Mouse (Mus musculus): ENCODE data around the gene Erv3.

The Erv3 gene

DNA sequence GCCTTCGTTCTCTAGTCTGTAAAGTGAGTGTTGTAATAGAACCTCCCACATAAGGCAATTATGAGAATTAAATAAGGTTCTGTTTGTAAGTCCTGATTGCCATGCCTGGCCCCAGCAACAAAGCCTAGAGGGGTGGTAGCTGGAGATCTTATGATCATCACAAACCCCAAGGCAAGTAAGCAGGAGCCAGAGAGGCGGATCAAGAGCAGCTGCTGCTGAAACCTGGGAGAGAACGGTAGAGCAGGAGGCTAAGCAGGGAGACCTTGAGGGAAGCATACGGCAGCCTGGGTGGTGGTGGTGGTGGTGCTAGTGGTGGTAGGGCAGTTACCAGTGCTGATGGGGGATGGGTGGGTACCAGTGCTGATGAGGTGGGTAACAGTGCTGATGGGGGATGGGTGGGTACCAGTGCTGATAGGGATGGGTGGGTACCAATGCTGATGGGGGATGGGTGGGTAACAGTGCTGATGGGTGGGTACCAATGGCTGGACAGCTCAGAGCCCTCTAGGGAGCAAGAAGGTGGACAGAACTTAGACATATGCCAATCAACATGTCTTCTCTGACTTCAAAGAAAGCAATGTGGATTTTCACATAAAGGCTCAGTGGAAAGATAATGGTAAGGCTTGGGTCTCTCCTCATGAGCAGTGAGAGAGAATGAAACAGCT lies 32.4 kb downstream of the Erv3 start:
- in situ Hi-C loops (cut with MboI, MseI) = loop anchor here (5.0 to 25.0 kb wide), 3 partner anchors 55 to 860 kb away; partner anchors contain the start of gene Shld1

DNA sequence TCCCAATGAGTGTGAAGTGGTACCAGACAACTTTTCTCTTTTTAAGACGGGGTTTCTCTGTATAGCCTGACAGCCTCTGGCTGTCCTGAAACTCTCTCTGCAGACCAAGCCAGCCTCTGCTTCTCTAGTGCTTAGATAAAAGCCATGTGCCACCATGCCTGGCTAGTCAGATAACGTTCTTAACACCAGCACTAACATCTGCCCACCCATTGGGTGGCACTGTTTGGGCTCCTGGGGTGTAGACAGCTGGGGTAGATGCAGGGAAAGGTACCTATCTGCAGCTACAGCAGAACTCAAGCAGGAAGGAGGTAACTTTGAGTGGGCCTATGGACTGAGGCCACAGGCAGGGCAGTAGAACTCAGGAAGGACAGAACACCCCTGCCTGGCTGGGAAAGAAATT lies 34.0 kb downstream of the Erv3 start:
- in situ Hi-C loops (cut with MboI, MseI) = loop anchor here (5.0 to 25.0 kb wide), 3 partner anchors 57 to 862 kb away; partner anchors contain the start of gene Shld1

DNA sequence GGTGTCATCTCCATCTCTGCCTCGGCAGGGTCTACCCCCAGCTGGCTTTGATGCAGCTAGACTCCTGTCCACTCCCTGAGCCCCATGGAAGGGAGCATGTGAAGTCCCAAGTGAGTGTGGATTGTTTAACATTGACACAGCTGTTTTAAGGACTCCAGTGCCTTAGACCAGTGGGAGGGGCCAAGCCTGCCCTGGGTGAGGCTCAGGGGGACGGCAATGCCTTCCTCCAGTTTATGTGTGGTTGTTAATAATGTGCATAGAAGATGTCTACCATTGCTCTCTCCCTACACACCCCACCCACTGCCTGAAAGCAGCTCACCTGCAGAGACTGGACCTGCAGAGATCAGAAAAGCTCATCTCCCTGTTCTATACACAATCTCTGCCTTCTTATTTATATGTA lies 35.6 kb downstream of the Erv3 start:
- in situ Hi-C loops (cut with MboI, MseI) = loop anchor here (5.0 to 10.0 kb wide), 2 partner anchors 113 to 311 kb away; no protein-coding TSS in a partner anchor

DNA sequence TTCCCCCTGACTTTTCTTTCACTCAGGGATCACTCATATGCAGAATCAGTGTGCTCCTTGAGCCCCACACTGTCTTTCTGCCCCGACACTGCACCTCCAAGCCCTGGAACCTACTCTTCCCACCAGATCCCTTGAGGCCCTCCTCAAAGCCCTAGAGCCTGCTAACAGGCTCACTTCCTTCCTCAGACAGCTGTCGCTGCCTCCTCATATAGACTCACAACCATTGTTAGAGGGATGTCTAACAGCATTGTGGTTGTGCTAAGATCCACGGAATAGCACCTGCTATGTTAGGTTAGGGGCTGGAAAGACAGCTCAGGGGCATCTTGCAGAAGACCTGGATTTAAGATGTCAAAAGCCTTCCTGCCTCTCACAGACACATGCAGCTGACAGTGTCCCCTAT lies 37.1 kb downstream of the Erv3 start:
- in situ Hi-C loops (cut with MboI, MseI) = loop anchor here (5.0 to 10.0 kb wide), 2 partner anchors 115 to 312 kb away; no protein-coding TSS in a partner anchor

DNA sequence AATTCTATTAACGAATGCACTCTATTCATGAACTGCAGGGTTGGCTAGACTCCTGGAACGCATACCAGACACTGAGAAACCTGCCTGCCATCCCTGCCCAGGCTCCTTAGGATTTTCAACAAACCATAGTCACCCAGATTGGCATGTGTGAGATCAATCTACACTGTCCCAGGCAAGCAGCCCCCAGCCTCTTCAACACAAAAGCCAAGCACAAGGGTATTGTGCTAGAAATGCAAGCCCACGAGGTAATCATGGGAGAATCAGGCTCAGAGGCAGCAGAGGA lies 37.9 kb downstream of the Erv3 start:
- in situ Hi-C loops (cut with MboI, MseI) = loop anchor here (5.0 to 10.0 kb wide), 2 partner anchors 116 to 313 kb away; no protein-coding TSS in a partner anchor

DNA sequence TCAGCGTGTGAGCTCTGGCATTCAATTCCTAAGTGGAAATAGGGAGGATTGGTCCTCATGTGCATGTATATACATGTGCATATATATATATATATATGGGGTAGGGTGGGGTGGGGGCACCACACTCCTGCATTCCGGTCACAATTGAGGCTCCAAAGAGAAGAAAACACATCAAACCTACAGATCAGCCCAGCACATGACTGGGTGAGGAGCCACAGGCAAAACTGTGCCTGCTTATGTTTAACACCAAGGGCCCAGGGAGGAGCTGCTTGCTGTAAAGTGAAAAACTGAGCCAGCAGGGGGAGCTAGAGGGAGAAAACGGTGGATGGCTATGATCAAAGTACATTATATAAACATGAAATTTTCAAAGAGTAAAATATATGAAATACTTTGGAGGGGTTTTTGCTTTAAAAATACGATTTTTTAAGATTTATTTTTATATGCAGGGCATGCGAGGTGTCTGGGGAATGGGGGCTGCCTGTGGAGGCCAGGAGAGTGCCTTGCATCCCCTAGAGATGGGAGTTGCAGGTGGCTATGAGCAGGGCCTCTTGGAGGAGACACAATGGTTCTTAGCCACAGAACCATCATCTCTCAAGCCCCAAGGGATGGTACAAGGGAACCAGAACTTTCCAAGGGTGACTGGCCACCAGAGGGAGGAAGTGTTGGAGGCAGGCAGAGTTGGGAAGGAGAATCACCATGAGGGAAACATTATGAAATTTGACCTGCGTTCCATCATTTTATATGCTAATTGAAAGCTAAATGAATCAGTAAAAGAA lies 38.4 kb downstream of the Erv3 start:
- in situ Hi-C loops (cut with MboI, MseI) = loop anchor here (5.0 to 10.0 kb wide), 2 partner anchors 116 to 314 kb away; no protein-coding TSS in a partner anchor

DNA sequence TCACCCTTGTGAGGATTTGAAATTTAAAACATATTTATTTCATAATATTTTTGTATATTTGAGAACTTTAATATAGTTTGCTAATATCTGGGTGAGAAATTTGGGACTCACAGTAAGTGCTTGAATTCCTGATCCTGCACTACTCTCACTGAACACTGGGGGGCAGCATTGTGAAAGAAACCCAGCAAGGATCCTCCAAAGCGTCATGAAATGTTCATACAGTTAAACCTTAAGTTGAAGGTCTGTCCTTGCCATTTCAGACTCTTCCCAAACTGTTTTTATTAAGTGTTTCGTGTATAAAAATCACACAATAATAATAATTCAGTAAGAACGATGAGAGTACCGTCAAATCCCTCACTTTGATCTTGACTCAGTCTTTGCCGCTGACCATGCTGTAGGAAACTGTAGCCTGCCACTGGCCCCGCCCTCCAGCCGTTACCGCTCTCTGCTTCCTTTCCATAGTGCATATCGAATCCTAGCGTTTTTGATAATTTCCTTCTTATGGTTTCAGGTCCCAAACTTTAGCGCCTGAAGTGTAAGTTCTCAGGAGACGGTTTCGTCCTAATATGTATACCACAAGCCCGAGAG lies 39.4 kb downstream of the Erv3 start:
- in situ Hi-C loops (cut with MboI, MseI) = loop anchor here (5.0 to 10.0 kb wide), 2 partner anchors 117 to 315 kb away; no protein-coding TSS in a partner anchor

DNA sequence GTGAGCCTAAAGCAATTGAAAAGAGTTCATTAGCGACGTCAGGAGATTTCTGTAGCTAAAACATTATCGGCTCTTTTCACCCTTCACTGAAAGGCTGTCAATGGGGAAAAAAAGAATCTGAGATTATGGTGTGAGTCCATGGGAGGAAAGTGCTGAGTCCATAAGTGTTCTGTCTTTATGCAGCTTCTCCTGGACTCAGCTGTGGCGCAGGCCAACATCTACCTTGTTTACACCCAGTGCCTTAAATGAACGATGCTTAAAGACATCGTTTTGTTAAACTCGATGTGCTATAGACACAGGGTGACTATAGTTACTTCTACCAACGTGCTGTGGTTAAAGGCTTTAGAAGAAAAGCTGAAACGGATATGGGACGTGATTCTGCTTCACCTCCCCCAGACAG lies 45.2 kb downstream of the Erv3 start:
- in situ Hi-C loops (cut with MboI, MseI) = loop anchor here (5.0 kb wide), 1 partner anchor 267 kb away; no protein-coding TSS in a partner anchor

DNA sequence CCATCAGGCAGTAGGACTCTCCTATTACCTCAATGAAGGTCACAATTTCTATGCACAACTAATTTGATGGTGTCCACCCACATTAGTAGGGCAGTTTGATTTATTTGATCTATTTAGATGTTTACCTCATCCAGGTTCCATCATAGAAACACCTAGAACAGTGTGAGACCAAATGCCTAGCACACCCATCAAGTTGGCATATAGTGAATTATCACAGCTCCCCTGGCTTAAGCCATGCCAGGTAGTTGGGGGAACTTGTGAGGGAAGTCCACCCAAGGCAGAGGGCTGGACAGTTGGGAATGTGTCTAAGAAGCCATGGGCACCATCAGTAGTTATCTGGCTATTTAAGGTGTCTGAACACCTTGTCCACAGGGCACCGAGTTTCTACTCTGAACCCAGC lies 46.1 kb downstream of the Erv3 start:
- in situ Hi-C loops (cut with MboI, MseI) = loop anchor here (5.0 kb wide), 1 partner anchor 266 kb away; no protein-coding TSS in a partner anchor

DNA sequence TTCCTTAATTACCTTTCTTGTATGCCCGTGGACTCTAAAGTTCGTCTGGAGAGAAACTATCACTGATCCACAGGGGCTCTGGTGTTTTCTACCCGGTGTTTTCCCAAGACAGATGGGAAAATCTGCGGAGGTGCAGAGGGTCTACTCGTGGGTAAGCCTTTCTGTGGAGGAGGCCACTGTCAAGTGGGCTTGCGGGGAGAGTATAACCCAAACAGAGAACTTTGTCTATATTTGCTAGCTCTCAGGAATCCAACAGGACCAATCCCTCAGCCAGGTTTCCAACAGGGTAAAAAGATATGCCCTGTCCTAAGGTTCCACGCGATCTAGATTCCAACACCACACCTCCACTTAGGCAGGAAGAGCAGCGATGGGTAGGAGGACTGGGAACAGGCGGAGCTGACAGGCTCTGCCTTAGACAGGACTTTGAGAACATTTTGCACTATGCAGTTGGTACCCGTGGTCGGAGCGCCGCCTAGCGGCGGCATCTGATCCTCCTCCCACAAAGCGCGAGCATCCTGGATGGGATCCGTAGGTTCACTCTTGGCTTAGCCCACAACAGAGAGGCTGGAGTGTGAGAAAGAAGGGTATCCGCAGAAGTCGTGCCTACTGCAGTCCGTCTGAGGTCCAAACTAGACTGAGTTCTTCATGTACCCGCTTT lies 46.9 kb downstream of the Erv3 start:
- in situ Hi-C loops (cut with MboI, MseI) = loop anchor here (5.0 kb wide), 1 partner anchor 265 kb away; no protein-coding TSS in a partner anchor

DNA sequence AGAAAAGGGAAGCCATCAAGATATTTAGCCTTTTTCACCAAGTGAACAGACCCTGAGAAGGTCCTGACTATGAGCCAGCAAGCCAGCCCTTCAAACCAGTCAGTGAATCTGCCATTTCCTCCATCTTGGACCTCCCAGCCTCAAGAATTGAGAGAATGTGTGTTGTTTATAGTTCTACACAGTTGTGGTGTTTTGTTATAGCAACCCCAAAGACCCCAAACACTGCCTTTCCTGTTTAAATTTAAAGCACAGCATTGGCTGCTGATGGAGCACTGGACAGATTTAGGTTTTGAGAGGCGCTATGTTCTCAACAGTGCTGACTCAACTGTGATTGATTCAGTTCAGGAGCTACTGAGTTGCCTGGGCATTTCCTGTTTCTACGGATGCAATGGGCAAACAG lies 47.9 kb downstream of the Erv3 start:
- in situ Hi-C loops (cut with MboI, MseI) = loop anchor here (5.0 kb wide), 1 partner anchor 264 kb away; no protein-coding TSS in a partner anchor

DNA sequence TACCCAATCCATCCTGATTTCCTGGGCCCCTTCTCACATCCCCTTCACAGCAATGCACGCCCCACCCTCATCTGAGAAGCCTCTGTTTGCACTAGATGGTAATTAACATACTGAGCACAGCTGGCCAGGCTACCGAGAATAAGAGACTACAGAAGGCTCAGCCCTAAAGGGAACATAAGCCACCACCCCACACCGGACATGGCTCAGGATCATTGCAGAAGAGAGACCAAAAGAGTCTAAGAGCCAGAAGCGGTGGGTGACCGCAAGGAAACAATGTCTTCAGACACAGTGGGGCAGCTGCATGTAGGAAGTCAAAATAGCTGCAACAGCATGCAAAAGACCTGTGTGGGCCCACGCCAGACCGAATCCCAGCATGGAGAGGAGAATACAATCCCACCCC lies 50.7 kb downstream of the Erv3 start:
- in situ Hi-C loops (cut with MboI, MseI) = no loop called here

DNA sequence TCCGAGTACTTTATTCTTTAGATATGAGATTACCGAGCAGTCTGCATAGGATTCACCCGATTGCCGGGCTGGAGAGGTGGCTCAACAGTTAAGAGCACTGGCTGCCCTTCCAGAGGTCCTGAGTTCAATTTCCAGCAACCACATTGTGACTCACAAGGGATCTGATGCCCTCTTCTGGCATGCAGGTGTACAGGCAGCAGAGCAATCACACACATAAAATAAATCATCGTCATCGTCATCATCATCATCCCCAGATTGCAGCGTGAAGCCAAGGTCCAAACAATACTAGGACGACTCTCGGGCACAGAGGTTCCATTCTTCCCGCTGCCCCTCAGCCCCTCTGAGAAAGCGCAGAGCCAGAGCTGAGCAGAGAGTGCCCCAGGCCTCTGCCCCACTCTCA lies 51.9 kb downstream of the Erv3 start:
- in situ Hi-C loops (cut with MboI, MseI) = no loop called here

DNA sequence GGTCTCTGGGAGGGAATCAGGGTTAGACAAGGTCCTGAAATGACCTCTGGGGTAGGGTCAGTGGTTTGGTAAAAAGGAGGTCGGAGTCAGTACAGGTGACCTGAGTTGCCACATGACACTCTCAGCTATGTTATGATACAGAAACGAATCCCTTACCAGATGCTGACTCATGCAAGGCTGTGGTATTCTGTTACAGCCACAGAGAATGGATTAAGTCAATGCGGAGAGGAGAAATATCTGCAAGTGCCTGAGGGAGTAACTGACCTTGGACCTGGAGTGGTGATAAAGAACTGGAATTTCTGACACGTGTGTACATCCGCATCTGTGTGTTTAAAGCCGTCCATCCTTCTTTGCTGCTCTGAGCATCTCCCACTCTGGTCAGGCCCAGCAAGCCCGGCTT lies 52.7 kb downstream of the Erv3 start:
- in situ Hi-C loops (cut with MboI, MseI) = no loop called here

DNA sequence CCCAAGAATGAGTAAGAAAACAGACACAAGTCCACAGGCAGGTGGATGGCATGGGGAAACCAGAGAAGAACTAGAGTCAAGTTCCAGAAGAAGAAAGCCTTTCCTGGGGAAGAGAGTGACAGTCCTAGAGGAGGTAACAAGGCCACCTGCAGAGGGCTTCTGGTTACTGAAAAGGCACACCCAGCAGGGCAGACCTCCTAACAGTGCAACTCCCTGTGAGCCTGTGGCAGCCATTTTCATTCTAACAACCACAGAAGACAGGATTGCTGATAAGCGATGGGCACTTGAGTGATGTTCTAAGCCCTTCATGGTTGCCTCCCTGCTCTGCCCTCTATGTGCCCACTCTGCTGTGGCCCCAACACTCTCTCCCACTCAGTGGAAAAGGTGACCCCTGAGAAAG lies 54.2 kb downstream of the Erv3 start:
- in situ Hi-C loops (cut with MboI, MseI) = no loop called here

DNA sequence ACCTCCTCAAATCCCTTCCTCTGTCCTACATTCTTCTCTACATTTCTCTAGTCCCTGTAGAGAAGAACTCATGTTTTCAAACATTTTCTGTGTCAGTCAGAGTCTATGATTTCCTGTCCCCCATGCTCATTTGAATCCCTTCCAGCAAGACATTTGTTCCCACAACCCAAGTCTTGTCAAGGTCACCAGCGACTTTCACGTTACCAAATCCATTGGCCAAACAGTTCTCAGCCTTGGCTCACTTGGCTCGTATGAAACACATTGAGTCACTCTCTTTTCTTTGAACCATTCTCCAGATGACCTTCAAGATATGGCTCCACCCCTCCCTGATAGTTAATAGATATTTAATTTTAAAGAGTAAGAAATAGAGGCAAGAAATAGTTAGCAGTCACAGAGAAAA lies 55.7 kb downstream of the Erv3 start:
- in situ Hi-C loops (cut with MboI, MseI) = loop anchor here (5.0 kb wide), 1 partner anchor 86 kb away; no protein-coding TSS in a partner anchor
